Mouse (Mus musculus) adrenal gland (tissue): Measurements from ENCODE around the gene Grcc10.

Experiments
- intact Hi-C: fragments of 180-260 bp; cut with DNase I; formaldehyde crosslinking; loops from one replicate; pipeline ENCODE4 v1.15.1; 2025

Grcc10 gene

GRCm38 (mm10) chr6:124757909-124758848 lies 17.0 kb upstream of the Grcc10 start:
- intact Hi-C loops = loop anchor here (2.0 to 5.0 kb wide), 2 partner anchors 46 to 117 kb away; partner anchors contain the start of genes Emg1 and Phb2

GRCm38 (mm10) chr6:124757351-124757880 lies 16.2 kb upstream of the Grcc10 start:
- intact Hi-C loops = loop anchor here (5.0 kb wide), 1 partner anchor 45 kb away; the partner anchor contains the start of genes Emg1 and Phb2

GRCm38 (mm10) chr6:124756652-124757350 lies 15.6 kb upstream of the Grcc10 start:
- intact Hi-C loops = loop anchor here (5.0 kb wide), 1 partner anchor 44 kb away; the partner anchor contains the start of genes Emg1 and Phb2

GRCm38 (mm10) chr6:124755831-124756595 lies 14.8 kb upstream of the Grcc10 start, which contains the start of the genes Gm45234 and Atn1:
TSS of gene Gm45234 (minus strand) at chr6:124756021.
TSS of gene Atn1 (minus strand) at chr6:124756524.
- intact Hi-C loops = loop anchor here (5.0 kb wide), 1 partner anchor 44 kb away; the partner anchor contains the start of genes Emg1 and Phb2

GRCm38 (mm10) chr6:124755306-124755705 lies 14.1 kb upstream of the Grcc10 start:
- intact Hi-C loops = loop anchor here (5.0 kb wide), 1 partner anchor 43 kb away; the partner anchor contains the start of genes Emg1 and Phb2

- intact Hi-C loops = no loop called here
Observed at GRCm38 (mm10) chr6:124753861-124754260, 12.7 kb upstream of the Grcc10 start.

- intact Hi-C loops = no loop called here
Observed at GRCm38 (mm10) chr6:124750405-124750804, 9.2 kb upstream of the Grcc10 start.

- intact Hi-C loops = no loop called here
Observed at GRCm38 (mm10) chr6:124746654-124747632, 5.8 kb upstream of the Grcc10 start.

GRCm38 (mm10) chr6:124746296-124746605 lies 5.1 kb upstream of the Grcc10 start:
- intact Hi-C loops = no loop called here

- intact Hi-C loops = no loop called here
Observed at GRCm38 (mm10) chr6:124745490-124746295, 4.5 kb upstream of the Grcc10 start.

GRCm38 (mm10) chr6:124744755-124745321 lies 3.7 kb upstream of the Grcc10 start:
- intact Hi-C loops = no loop called here

- intact Hi-C loops = no loop called here
Observed at GRCm38 (mm10) chr6:124743647-124744046, 2.5 kb upstream of the Grcc10 start.

- intact Hi-C loops = no loop called here
Observed at GRCm38 (mm10) chr6:124742839-124743514, 1.8 kb upstream of the Grcc10 start.

- intact Hi-C loops = no loop called here
Observed at GRCm38 (mm10) chr6:124741842-124742241, 668 bp upstream of the Grcc10 start.

- intact Hi-C loops = no loop called here
Observed at GRCm38 (mm10) chr6:124740211-124740887, 825 bp downstream of the Grcc10 start.

- intact Hi-C loops = no loop called here
Observed at GRCm38 (mm10) chr6:124739231-124739796, 1.9 kb downstream of the Grcc10 start.

- intact Hi-C loops = no loop called here
Observed at GRCm38 (mm10) chr6:124738511-124739023, 2.6 kb downstream of the Grcc10 start, which contains the start of gene Ptpn6. TSS of gene Ptpn6 (minus strand) at chr6:124738714.
